Mouse (Mus musculus): ENCODE data around the gene Asic2. TPM values are rescaled to one million over a fixed set of nuclear protein-coding genes. Genes with fewer than 3 reads are reported as not detected.

The Asic2 gene
- polyA plus RNA-seq, 1 experiment from 2014 or later = not detected

DNA sequence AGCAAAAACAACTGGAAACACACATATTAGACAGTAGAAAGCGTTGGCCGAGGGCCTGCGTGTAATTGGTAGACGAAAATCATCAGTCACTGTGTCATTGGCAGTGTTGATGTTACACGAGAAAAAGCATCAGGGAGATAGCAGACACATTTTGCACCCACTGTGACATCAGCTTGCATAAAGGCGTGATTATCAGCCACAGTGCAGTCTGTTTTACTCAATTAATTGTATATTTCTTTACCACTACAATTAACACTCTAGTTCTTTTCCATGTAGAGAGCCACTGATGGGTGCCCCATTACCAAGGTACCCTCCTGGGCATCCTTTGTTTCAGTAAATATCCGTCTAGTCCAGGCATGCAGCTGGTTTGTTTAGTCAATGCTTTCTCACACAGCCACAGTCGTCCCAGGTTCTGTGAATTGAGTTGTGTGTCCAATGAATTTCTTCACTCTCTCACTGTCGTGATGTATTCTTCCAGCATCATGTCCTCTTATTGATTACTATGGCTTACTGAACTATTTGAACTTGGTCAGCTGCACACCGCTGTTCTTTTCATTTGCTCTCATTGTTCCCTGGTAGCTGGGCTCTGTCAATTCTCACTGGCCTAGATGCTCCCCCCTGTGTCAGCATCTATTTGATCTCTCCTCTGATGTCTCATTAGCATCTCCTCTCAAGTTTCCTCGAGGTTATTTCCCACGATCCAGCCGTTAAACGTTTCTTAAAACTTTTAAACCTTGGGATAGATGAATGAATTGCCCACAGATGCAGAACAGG lies 466.6 kb downstream of the Asic2 start:
- no peak for ATAC-seq (ENCODE audit: low read depth)
- Histone ChIP-seq H3K4me2 (ENCODE audit: low read depth, low read length) (no peak overlapping the region), H3K4me1 (ENCODE audit: control insufficient read depth, low read depth, low read length) (no peaks in the 10 kb centered on the region), H3K4me3 (ENCODE audit: low read depth, low read length) (no peak overlapping the region), H3K27me3 (ENCODE audit: control insufficient read depth, insufficient read depth, low read depth, low read length) (no peaks in the 10 kb centered on the region; the same call in 1 of the 2 replicates), H3K36me3 (ENCODE audit: control insufficient read depth, insufficient read depth) (no peaks in the 10 kb centered on the region), H3K9ac (ENCODE audit: low read depth, low read length) (no peak overlapping the region), H3K9me3 (replicated peaks; ENCODE audit: control insufficient read depth, low read length) (no peaks in the 10 kb centered on the region), H3K27ac (ENCODE audit: low read length) (no peak overlapping the region)
- 42% methylated on average over 14 of the region's 14 CpGs for WGBS (ENCODE audit: insufficient replicate concordance)

DNA sequence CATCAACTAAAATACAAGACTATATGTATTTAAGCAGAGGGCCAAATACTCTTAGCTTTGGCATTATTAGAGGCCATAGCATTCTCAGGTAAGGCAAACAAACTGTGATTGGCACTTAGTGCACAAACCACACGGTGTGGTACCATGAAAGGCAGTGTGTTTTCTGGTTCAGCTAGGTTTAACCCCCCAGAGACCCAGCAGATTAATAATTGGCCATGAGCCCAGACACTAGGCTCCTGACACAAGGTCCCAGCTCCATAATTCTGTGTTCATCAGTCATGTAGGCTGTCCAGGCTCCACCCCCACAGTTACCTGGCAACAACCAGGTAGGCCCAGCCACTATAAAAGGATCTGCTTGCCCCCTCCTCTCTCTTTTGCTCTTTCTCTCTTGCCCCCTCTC lies 469.3 kb downstream of the Asic2 start:
- 32% methylated on average over 1 of the region's 1 CpGs for WGBS (ENCODE audit: insufficient replicate concordance)
- H3K4me2 ChIP-seq (ENCODE audit: low read depth, low read length) = no peak overlapping the region
- ATAC-seq (ENCODE audit: low read depth) = no peak
- H3K36me3 ChIP-seq (ENCODE audit: control insufficient read depth, insufficient read depth) = no peaks in the 10 kb centered on the region
- H3K27me3 ChIP-seq (ENCODE audit: control insufficient read depth, insufficient read depth, low read depth, low read length) = no peaks in the 10 kb centered on the region; the same call in 1 of the 2 replicates
- no peak overlapping the region for H3K4me3 ChIP-seq (ENCODE audit: low read depth, low read length)
- no peak overlapping the region for H3K27ac ChIP-seq (ENCODE audit: low read length)
- H3K9ac ChIP-seq (ENCODE audit: low read depth, low read length) = no peak overlapping the region
- no peaks in the 10 kb centered on the region for H3K9me3 ChIP-seq (replicated peaks; ENCODE audit: control insufficient read depth, low read length)
- H3K4me1 ChIP-seq (ENCODE audit: control insufficient read depth, low read depth, low read length) = no peaks in the 10 kb centered on the region

DNA sequence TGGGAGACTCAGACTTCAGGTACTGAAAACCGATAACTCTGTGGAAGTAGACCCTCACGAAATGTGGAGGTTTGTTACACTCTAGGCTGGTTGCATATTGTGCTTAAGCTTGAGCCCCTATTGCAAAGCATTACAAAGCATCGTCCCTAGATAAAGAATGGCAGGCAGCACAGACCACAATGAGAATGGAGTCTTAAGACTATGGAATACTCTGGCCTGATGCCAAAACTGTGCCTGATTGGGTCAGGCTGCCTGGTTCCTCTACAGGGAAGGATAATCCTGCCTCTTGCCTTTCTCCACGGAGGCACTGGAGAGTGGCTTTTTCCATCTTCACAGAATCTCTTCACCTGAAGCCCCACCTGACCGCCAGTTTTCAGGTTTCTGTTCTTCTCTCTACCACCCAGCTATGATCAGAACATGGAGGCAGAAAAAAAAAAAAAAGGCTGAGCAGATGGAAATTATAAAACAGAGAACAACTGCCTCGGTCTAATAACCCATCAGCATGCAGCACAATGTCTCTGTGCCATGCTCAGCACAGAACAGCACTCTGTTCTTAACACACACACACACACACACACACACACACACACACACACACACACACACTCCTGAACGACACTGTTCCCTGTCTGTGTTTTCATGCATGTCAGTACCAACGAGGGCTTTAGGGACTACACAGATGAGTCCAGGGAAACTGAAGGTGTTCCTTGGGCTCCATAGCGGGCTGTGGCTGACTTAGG lies 470.4 kb downstream of the Asic2 start:
- Histone ChIP-seq H3K36me3 (ENCODE audit: control insufficient read depth, insufficient read depth) (no peaks in the 10 kb centered on the region), H3K9me3 (replicated peaks; ENCODE audit: control insufficient read depth, low read length) (no peaks in the 10 kb centered on the region), H3K9ac (ENCODE audit: low read depth, low read length) (no peak overlapping the region), H3K4me3 (ENCODE audit: low read depth, low read length) (no peak overlapping the region), H3K27ac (ENCODE audit: low read length) (no peak overlapping the region), H3K4me2 (ENCODE audit: low read depth, low read length) (no peak overlapping the region), H3K27me3 (ENCODE audit: control insufficient read depth, insufficient read depth, low read depth, low read length) (no peaks in the 10 kb centered on the region; the same call in 1 of the 2 replicates), H3K4me1 (ENCODE audit: control insufficient read depth, low read depth, low read length) (no peaks in the 10 kb centered on the region)
- 55% methylated on average over 9 of the region's 9 CpGs for WGBS (ENCODE audit: insufficient replicate concordance)
- no peak for ATAC-seq (ENCODE audit: low read depth)

DNA sequence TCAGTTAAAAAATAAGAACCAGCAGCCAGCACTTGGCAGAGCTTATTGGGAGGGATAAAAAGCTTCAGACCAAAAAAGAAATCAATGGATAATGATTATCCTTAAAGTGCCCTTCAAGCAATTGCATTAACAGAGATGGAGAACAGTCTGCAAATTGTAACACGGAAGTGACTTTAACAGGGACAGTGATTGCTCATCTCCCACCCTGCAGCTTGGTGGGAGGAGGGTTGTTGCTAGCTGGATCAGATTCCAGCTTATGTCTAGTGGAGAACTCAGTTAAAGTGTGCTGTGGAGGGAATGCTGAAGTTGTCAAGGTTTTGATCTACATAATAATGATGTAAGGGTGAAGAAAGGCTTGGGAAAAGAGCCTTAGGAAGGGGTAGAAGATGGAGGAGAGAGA lies 471.8 kb downstream of the Asic2 start:
- Histone ChIP-seq H3K9ac (ENCODE audit: low read depth, low read length) (no peak overlapping the region), H3K4me3 (ENCODE audit: low read depth, low read length) (no peak overlapping the region), H3K27me3 (ENCODE audit: control insufficient read depth, insufficient read depth, low read depth, low read length) (no peaks in the 10 kb centered on the region), H3K27ac (ENCODE audit: low read length) (no peak overlapping the region), H3K9me3 (replicated peaks; ENCODE audit: control insufficient read depth, low read length) (no peaks in the 10 kb centered on the region), H3K4me2 (ENCODE audit: low read depth, low read length) (no peak overlapping the region), H3K36me3 (ENCODE audit: control insufficient read depth, insufficient read depth) (no peaks in the 10 kb centered on the region), H3K4me1 (ENCODE audit: control insufficient read depth, low read depth, low read length) (no peaks in the 10 kb centered on the region)
- 40% methylated on average over 1 of the region's 1 CpGs for WGBS (ENCODE audit: insufficient replicate concordance)
- ATAC-seq (ENCODE audit: low read depth) = no peak

DNA sequence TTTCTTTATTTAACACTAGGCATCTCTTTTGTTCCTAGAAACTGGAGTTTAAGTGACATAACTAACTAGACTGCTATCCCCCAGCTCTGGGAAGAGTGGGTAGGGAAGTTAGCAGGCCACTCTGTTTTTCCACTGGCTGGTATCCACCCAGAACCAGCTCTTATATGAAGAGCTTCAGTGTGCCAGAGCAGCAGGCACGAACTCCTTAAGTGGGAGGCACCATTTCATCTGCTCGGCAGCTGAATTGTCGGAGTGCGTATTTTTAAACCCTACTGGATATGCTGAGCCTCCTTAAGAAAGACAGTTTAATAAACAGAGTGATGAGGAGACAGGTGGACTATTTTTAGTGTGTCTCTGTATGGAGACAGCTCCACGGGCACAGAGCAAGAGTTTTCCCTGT lies 475.9 kb downstream of the Asic2 start:
- Histone ChIP-seq H3K27ac (ENCODE audit: low read length) (no peak overlapping the region), H3K36me3 (ENCODE audit: control insufficient read depth, insufficient read depth) (no peaks in the 10 kb centered on the region), H3K4me2 (ENCODE audit: low read depth, low read length) (no peak overlapping the region), H3K27me3 (ENCODE audit: control insufficient read depth, insufficient read depth, low read depth, low read length) (no peaks in the 10 kb centered on the region), H3K9me3 (replicated peaks; ENCODE audit: control insufficient read depth, low read length) (no peaks in the 10 kb centered on the region; the same call in 1 of the 2 replicates), H3K4me3 (ENCODE audit: low read depth, low read length) (no peak overlapping the region), H3K4me1 (ENCODE audit: control insufficient read depth, low read depth, low read length) (no peaks in the 10 kb centered on the region), H3K9ac (ENCODE audit: low read depth, low read length) (no peak overlapping the region)
- ATAC-seq (ENCODE audit: low read depth) = no peak
- 63% methylated on average over 5 of the region's 5 CpGs for WGBS (ENCODE audit: insufficient replicate concordance)

DNA sequence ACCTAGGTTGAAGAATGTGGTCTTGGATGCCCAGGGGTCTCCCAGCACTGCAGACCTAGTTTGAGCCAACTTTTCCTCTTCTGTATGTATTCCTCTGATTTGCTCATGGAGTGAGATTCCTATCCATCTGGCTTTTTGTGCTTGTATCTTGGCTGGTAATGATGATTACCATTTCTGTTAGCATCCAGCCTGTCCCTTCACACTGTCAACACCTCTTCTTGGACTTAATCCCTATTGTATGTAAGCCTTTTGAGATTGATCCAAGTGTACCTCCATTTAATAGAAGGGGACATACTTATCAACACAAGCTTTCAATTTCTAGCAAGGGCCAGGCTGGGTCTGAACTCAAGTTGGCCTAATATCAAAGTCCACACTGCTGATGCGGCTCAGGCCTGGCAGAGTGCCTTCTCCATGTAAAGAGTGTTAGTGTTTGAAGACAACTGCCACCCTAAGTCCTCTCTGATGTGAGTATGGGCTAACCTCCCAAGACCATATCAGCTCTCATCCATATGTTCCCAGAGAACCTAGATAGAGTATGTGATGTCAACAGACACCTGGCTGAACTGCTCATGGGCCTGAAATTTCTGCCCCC lies 479.0 kb downstream of the Asic2 start:
- 27% methylated on average over 1 of the region's 1 CpGs for WGBS (ENCODE audit: insufficient replicate concordance)
- Histone ChIP-seq H3K4me3 (ENCODE audit: low read depth, low read length) (no peak overlapping the region), H3K4me1 (ENCODE audit: control insufficient read depth, low read depth, low read length) (no peaks in the 10 kb centered on the region), H3K9me3 (replicated peaks; ENCODE audit: control insufficient read depth, low read length) (no peaks in the 10 kb centered on the region; the same call in 1 of the 2 replicates), H3K9ac (ENCODE audit: low read depth, low read length) (no peak overlapping the region), H3K36me3 (ENCODE audit: control insufficient read depth, insufficient read depth) (no peaks in the 10 kb centered on the region), H3K27ac (ENCODE audit: low read length) (no peak overlapping the region), H3K27me3 (ENCODE audit: control insufficient read depth, insufficient read depth, low read depth, low read length) (no peaks in the 10 kb centered on the region), H3K4me2 (ENCODE audit: low read depth, low read length) (no peak overlapping the region)
- no peak for ATAC-seq (ENCODE audit: low read depth)

DNA sequence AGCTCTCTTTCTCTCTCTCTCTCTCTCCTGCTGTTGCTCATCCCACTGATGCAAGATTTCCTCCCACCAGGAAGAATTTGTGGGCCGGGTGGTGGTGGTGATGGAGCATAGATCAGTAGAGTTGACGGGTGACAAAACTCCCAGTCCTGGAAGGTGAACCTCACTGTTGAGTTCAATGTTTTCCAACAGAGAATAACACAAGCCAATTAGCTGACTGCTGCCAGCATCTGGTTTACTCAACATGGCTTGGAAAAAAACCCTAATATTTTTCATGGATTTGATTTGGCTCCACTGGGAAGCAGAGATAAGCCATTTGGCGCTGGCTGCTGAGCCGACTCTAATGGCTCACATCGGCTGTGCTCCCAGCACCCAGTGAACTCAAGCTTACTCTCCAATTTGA lies 479.6 kb downstream of the Asic2 start:
- ATAC-seq (ENCODE audit: low read depth) = no peak
- no peak overlapping the region for H3K27ac ChIP-seq (ENCODE audit: low read length)
- H3K27me3 ChIP-seq (ENCODE audit: control insufficient read depth, insufficient read depth, low read depth, low read length) = no peaks in the 10 kb centered on the region
- H3K4me3 ChIP-seq (ENCODE audit: low read depth, low read length) = no peak overlapping the region
- no peak overlapping the region for H3K9ac ChIP-seq (ENCODE audit: low read depth, low read length)
- H3K4me1 ChIP-seq (ENCODE audit: control insufficient read depth, low read depth, low read length) = no peaks in the 10 kb centered on the region
- no peak overlapping the region for H3K4me2 ChIP-seq (ENCODE audit: low read depth, low read length)
- H3K9me3 ChIP-seq (replicated peaks; ENCODE audit: control insufficient read depth, low read length) = no peaks in the 10 kb centered on the region; the same call in 1 of the 2 replicates
- no peaks in the 10 kb centered on the region for H3K36me3 ChIP-seq (ENCODE audit: control insufficient read depth, insufficient read depth)
- 63% methylated on average over 5 of the region's 5 CpGs for whole genome bisulfite sequencing (ENCODE audit: insufficient replicate concordance)

DNA sequence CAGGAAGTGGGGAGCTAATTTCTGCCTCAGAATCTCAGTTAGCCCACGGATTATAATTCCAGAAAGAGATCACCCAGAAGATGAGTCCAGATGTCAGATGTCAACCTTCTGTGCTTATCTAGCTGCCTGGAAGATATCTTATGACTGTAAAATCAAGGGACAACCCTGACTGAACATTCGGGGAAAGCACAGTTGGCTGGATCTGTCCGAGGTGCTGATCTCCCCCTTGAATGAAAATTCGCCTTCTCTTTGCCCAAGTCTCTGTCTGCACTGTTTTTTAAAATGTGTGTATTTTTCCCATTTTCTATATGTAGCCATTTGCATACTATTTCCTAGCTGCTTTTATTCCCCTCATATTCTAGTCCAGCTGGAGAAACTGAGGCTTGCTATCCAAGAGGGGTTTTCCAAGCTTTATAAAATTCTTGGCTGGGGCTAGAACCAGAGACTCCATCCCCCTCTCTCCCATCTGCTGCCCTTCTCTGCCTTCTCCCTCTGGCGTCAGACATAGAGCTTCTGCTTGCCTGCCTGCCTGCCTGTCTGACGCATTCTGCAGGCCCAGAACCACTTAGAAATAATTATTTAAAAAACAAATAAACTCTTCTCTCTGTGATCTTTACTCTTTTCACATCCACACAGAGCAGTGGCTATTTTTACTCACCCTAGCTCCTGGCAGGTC lies 481.9 kb downstream of the Asic2 start:
- no peak overlapping the region for H3K4me3 ChIP-seq (ENCODE audit: low read depth, low read length)
- H3K4me1 ChIP-seq (ENCODE audit: control insufficient read depth, low read depth, low read length) = no peaks in the 10 kb centered on the region
- WGBS (ENCODE audit: insufficient replicate concordance) = 22% methylated on average over 6 of the region's 6 CpGs
- no peak overlapping the region for H3K27ac ChIP-seq (ENCODE audit: low read length)
- no peak for ATAC-seq (ENCODE audit: low read depth)
- no peak overlapping the region for H3K4me2 ChIP-seq (ENCODE audit: low read depth, low read length)
- no peaks in the 10 kb centered on the region for H3K36me3 ChIP-seq (ENCODE audit: control insufficient read depth, insufficient read depth)
- H3K9me3 ChIP-seq (replicated peaks; ENCODE audit: control insufficient read depth, low read length) = no peaks in the 10 kb centered on the region; the same call in 1 of the 2 replicates
- H3K27me3 ChIP-seq (ENCODE audit: control insufficient read depth, insufficient read depth, low read depth, low read length) = no peaks in the 10 kb centered on the region
- H3K9ac ChIP-seq (ENCODE audit: low read depth, low read length) = no peak overlapping the region

All from liver, embryonic 16.5 days (tissue).